Mouse (Mus musculus) intestine, postnatal 0 days (tissue): Measurements from ENCODE around the gene Pole2. TPM values are rescaled to one million over a fixed set of nuclear protein-coding genes. Genes with fewer than 3 reads are reported as not detected.

ENCODE experiments used
- ATAC-seq: fragments of 200-750 bp; cut with Nextera tagmentation; 2 replicates; pipeline ENCODE4 v1.8.0; 2017; ENCODE audit warnings: mild to moderate bottlenecking, moderate TSS enrichment, moderate library complexity
- H3K27ac ChIP-seq: fragments of 300-500 bp; sonication (generic); 2 replicates; pipeline ENCODE4 v1.5.1; 2014; ENCODE audit warnings: mild to moderate bottlenecking, low read depth, low read length, moderate library complexity
- H3K27me3 ChIP-seq: fragments of 300-500 bp; sonication (generic); replicated peaks from 2 replicates; pipeline ENCODE4 v1.6.1; 2014; ENCODE audit warnings: low read length, mixed read lengths; ENCODE audit not compliant: control insufficient read depth, insufficient read depth
- H3K36me3 ChIP-seq: fragments of 300-500 bp; sonication (generic); 2 replicates; pipeline ENCODE4 v1.6.1; 2014; ENCODE audit warnings: mild to moderate bottlenecking, moderate library complexity; ENCODE audit not compliant: control insufficient read depth, insufficient read depth
- H3K4me1 ChIP-seq: fragments of 300-500 bp; sonication (generic); replicated peaks from 2 replicates; pipeline ENCODE4 v1.6.1; 2014; ENCODE audit warnings: antibody characterized with exemption, low read length, mixed read lengths; ENCODE audit not compliant: control insufficient read depth, insufficient read depth
- H3K4me2 ChIP-seq: fragments of 300-500 bp; sonication (generic); replicated peaks from 2 replicates; pipeline ENCODE4 v1.6.1; 2014; ENCODE audit warnings: low read depth, mild to moderate bottlenecking, moderate library complexity
- H3K4me3 ChIP-seq: fragments of 300-500 bp; sonication (generic); 2 replicates; pipeline ENCODE4 v1.5.1; 2014; ENCODE audit warnings: low read depth, low read length
- H3K9ac ChIP-seq: fragments of 300-500 bp; sonication (generic); 2 replicates; pipeline ENCODE4 v1.6.1; 2014; ENCODE audit warnings: mild to moderate bottlenecking, low read depth, low read length
- H3K9me3 ChIP-seq: fragments of 300-500 bp; sonication (generic); 2 replicates; pipeline ENCODE4 v1.6.1; 2016; ENCODE audit warnings: mixed run types; ENCODE audit not compliant: control insufficient read depth
- CTCF ChIP-seq: sonication (generic); IDR thresholded peaks from 2 replicates; pipeline ENCODE4 v1.5.1; 2016; ENCODE audit warnings: low read depth, mild to moderate bottlenecking, control low read depth, antibody characterized with exemption, moderate library complexity
- WGBS: fragments of 180-500 bp; shearing (Covaris S2); extraction: QIAGEN DNeasy Blood & Tissue Kit; methylation state at CpG from one replicate; pipeline ENCODE4 v1.1.7; 2014; 5-methylcytosine and 5-hydroxymethylcytosine counted together
- polyA plus RNA-seq: library from polyadenylated mRNA; unstranded; fragments of >200 nt; fragmentation: Nextera tagmentation; extraction: Ambion mirVana; gene quantifications from 2 replicates; pipeline ENCODE4 v1.2.1, GENCODE M21; 2015

Pole2 gene
- polyA plus RNA-seq, 1 experiment from 2014 or later, result 5.4 TPM

DNA sequence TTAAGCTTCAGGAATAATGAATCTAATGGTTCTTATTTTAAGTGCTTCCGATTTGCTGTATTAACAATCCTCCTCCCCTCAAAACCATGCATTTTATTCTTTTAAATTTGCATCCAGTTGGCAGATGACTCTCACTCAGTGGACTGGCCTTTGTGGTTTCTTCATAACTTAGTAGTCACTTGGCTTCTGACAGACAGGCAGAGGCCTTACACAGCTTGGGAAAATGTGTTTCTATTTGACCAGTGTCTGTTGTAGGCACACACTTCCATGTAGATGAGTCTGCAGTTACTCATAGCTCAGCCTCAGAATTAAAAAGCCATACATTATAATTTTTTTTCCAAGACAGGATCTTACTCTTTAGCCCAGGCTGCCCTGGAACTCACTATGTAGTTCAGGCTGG is 25.8 kb upstream of the Pole2 start:
- no peaks in the 10 kb centered on the region for H3K9me3 ChIP-seq
- H3K4me3 ChIP-seq, result no peak overlapping the region
- no peak for TF ChIP-seq CTCF
- H3K4me1 ChIP-seq, result no peaks in the 10 kb centered on the region
- WGBS, result 91% methylated on average over 1 of the region's 1 CpGs
- H3K9ac ChIP-seq, result no peak overlapping the region
- no peak for ATAC-seq
- H3K36me3 ChIP-seq, result no peaks in the 10 kb centered on the region
- H3K4me2 ChIP-seq, result no peak overlapping the region
- no peak overlapping the region for H3K27ac ChIP-seq
- no peaks in the 10 kb centered on the region for H3K27me3 ChIP-seq

DNA sequence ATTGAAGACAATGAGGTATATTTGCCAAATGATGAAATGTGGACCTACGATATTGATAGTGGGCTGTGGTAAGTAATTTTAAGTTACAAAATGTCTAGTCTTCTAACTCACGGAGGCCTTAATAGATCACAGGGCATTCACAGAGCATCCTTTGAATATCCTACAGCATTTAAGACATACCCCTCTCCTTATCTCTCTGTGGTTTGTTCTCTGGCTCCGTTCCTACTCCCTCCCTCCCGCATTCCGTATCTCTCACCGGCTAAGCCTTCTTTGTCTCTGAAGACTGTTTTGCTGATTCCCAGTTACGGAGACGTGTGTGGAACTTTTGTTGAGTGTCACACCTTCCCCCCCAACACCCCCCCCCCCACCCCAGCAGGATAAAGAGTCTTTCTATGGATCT is 22.8 kb upstream of the Pole2 start:
- Histone ChIP-seq H3K9ac (no peak overlapping the region), H3K9me3 (no peaks in the 10 kb centered on the region), H3K4me2 (no peak overlapping the region), H3K36me3 (no peaks in the 10 kb centered on the region), H3K27ac (no peak overlapping the region), H3K4me1 (no peaks in the 10 kb centered on the region), H3K27me3 (no peaks in the 10 kb centered on the region), H3K4me3 (no peak overlapping the region)
- WGBS, result 76% methylated on average over 8 of the region's 8 CpGs
- ATAC-seq, result no peak
- TF ChIP-seq CTCF, result no peak

DNA sequence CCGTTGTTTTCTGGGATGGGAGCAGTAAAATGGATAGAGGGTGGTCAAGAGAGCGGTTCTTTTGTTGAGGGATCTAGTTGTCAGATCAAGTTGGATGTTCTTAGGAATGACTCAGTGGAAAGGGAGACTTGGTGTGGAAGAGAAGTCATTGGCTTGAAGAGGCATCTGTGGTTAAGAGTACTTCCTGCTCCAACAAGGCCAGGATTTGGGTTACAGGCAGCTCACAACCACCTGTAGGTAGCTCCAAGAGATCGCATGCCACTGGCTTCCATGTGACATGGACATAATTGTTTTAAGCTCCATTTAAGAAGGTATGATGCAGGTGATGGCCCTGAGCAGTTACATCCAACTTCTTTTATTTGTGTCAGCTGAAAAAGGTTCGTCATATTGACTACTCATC is 21.8 kb upstream of the Pole2 start:
- ATAC-seq, result no peak
- Histone ChIP-seq H3K4me3 (no peak overlapping the region), H3K36me3 (no peaks in the 10 kb centered on the region), H3K9me3 (no peaks in the 10 kb centered on the region), H3K4me2 (no peak overlapping the region), H3K4me1 (no peaks in the 10 kb centered on the region), H3K27me3 (no peaks in the 10 kb centered on the region), H3K27ac (no peak overlapping the region), H3K9ac (no peak overlapping the region)
- no peak for TF ChIP-seq CTCF
- WGBS, result 84% methylated on average over 4 of the region's 4 CpGs

DNA sequence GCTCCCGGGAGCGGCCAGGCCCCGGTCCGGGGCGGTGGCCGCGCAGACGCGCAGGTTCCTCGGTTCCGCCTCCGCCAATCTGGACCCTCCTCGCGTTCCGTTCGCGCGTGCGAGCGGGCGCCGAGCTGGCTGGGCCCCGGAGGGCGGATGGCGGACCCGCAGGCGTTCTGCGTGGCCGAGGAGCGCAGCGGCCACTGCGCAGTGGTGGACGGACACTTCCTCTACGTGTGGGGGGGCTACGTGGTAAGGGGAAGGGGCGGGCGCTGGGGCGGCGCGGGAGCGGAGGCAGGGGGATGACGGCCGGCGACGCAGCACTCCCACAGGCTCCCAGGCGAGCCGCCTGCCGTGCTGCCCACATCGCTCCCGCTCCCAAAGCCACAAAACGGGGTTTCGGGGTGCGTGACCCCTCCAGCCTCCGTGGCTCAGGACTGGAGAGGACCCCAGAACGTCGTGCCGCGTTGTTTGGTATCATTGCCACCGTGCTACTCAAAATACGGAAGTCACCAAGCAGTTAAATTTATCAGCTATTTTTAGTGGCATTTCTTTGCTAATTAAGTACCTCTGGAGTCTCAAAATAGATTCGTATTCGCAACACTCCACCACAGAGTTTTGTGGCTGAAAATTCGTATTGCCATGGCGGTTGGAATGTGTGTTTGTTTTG is 13.9 kb upstream of the Pole2 start:
- H3K4me2 ChIP-seq, result peak overlapping the region; percentile 92
- H3K9ac ChIP-seq, result peak overlapping the region; percentile 77
- H3K27ac ChIP-seq, result peak overlapping the region; percentile 37
- no peaks in the 10 kb centered on the region for H3K36me3 ChIP-seq
- no peaks in the 10 kb centered on the region for H3K4me1 ChIP-seq
- peak overlapping the region; percentile 76 for H3K4me3 ChIP-seq
- TF ChIP-seq CTCF, result no peak
- no peaks in the 10 kb centered on the region for H3K9me3 ChIP-seq
- WGBS, result under 1% methylated on average over 62 of the region's 64 CpGs
- no peaks in the 10 kb centered on the region for H3K27me3 ChIP-seq
- peak; percentile 79 for ATAC-seq

DNA sequence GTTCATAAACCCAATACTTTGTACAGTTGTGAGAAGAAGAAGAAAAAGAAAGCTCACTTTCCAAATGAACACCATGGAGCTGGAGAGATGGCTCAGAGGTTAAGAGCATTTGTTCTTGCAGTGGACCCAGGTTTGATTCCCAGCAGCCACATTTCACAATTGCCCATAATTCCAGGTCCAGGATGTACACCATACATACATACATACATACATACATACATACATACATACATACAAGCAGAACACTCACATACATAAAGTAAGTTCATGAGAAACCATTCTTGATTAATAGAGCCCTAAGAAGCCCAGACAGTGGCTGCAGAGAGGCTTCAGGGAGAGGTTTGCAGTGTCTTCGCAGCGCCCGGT is 13.4 kb upstream of the Pole2 start:
- Histone ChIP-seq H3K4me3 (peak overlapping the region; percentile 76), H3K9ac (peak overlapping the region; percentile 77), H3K4me2 (peak overlapping the region; percentile 92), H3K36me3 (no peaks in the 10 kb centered on the region), H3K27ac (peak overlapping the region; percentile 37), H3K4me1 (no peaks in the 10 kb centered on the region), H3K27me3 (no peaks in the 10 kb centered on the region), H3K9me3 (no peaks in the 10 kb centered on the region)
- no peak for TF ChIP-seq CTCF
- 0% methylated on average over 3 of the region's 3 CpGs for WGBS
- ATAC-seq, result peak; percentile 17; the same call in 1 of the 2 replicates

DNA sequence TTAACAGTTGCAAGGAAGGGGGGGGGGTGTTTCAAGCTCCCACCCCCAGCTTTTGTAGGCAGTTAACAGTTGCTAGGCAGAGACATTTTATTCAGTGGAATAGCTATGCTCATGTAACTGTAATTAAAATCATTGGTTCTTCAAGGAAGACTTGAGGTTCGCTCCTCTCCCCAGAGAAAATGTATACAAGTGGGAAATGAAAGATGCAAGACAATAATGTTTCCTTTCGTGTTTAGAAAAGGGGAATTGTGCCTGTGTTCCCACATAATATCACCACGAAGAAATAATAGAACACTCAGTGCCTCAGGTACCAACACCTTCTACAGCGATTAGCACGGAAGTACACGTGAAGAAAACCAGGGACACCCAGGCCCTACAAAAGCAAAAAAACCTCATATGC is 12.9 kb upstream of the Pole2 start, which contains the start of gene Klhdc1:
Gene Klhdc1 (plus strand): TSS at position 301 of the 400 bp plus-strand sequence.
- H3K9ac ChIP-seq, result peak within 1 kb of the TSS; percentile 77
- H3K4me2 ChIP-seq, result peak within 1 kb of the TSS; percentile 92
- H3K9me3 ChIP-seq, result no peaks in the 10 kb centered on the region
- H3K36me3 ChIP-seq, result no peaks in the 10 kb centered on the region
- WGBS, result 75% methylated on average over 6 of the region's 6 CpGs
- no peaks in the 10 kb centered on the region for H3K4me1 ChIP-seq
- H3K27me3 ChIP-seq, result no peaks in the 10 kb centered on the region
- peak within 1 kb of the TSS; percentile 76 for H3K4me3 ChIP-seq
- TF ChIP-seq CTCF, result no peak
- ATAC-seq, result no peak
- H3K27ac ChIP-seq, result peak within 1 kb of the TSS; percentile 37

DNA sequence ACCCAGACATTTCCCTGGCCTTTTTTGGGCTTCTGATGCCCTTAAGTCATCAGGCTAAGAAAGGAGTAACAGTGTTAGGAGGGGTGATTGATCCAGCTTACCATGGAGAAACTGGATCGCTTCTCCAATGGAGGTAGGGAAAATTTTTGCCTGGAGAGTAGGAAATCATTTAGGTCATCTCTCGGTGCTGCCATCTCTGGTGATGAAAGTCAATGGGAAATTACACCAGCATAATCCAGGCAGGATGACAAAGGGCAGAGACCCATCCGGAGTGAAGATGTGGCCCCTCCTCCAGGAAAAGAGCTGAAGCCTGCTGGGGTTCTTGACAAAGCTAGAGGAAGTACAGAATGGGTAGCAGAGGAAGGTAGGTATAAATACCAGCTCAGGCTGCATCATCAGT is 10.3 kb upstream of the Pole2 start:
- Histone ChIP-seq H3K9ac (no peak overlapping the region), H3K36me3 (no peaks in the 10 kb centered on the region), H3K4me1 (no peaks in the 10 kb centered on the region), H3K27ac (no peak overlapping the region), H3K4me3 (no peak overlapping the region), H3K4me2 (no peak overlapping the region), H3K27me3 (no peaks in the 10 kb centered on the region), H3K9me3 (no peaks in the 10 kb centered on the region)
- no peak for ATAC-seq
- 35% methylated on average over 3 of the region's 3 CpGs for WGBS
- peak; percentile 30 for TF ChIP-seq CTCF
